Mouse (Mus musculus) forebrain, embryonic 16.5 days (tissue): ENCODE data around the gene Cog3. TPM values are rescaled to one million over a fixed set of nuclear protein-coding genes. Genes with fewer than 3 reads are reported as not detected.
A peak's percentile ranks its signal among the peaks of the same experiment; 100 is the strongest.

ENCODE experiments used
- ATAC-seq: fragments of 200-750 bp; cut with Nextera tagmentation; 2 replicates; pipeline ENCODE4 v1.8.0; 2017; ENCODE audit warnings: mild to moderate bottlenecking, moderate library complexity
- H3K27ac ChIP-seq: fragments of 300-500 bp; sonication (generic); 2 replicates; pipeline ENCODE4 v1.5.1; 2014; ENCODE audit warnings: low read length, control low read depth
- H3K27me3 ChIP-seq: fragments of 300-500 bp; sonication (generic); replicated peaks from 2 replicates; pipeline ENCODE4 v1.6.1; 2014; ENCODE audit warnings: low read length; ENCODE audit not compliant: control insufficient read depth, insufficient read depth
- H3K36me3 ChIP-seq: fragments of 300-500 bp; sonication (generic); 2 replicates; pipeline ENCODE4 v1.6.1; 2014; ENCODE audit not compliant: control insufficient read depth, insufficient read depth
- H3K4me1 ChIP-seq: fragments of 300-500 bp; sonication (generic); replicated peaks from 2 replicates; pipeline ENCODE4 v1.6.1; 2014; ENCODE audit warnings: low read length; ENCODE audit not compliant: control insufficient read depth, insufficient read depth
- H3K4me2 ChIP-seq: fragments of 300-500 bp; sonication (generic); 2 replicates; pipeline ENCODE4 v1.6.1; 2014; ENCODE audit warnings: mild to moderate bottlenecking, low read length, control low read depth
- H3K4me3 ChIP-seq: fragments of 300-500 bp; sonication (generic); replicated peaks from 2 replicates; pipeline ENCODE4 v1.5.1; 2014; ENCODE audit warnings: mild to moderate bottlenecking, low read length, control low read depth
- H3K9ac ChIP-seq: fragments of 300-500 bp; sonication (generic); replicated peaks from 2 replicates; pipeline ENCODE4 v1.6.1; 2014; ENCODE audit warnings: low read depth, low read length, control low read depth
- H3K9me3 ChIP-seq: fragments of 300-500 bp; sonication (generic); 2 replicates; pipeline ENCODE4 v1.6.1; 2016; ENCODE audit warnings: low read length; ENCODE audit not compliant: control insufficient read depth
- WGBS: fragments of 180-500 bp; shearing (Covaris S2); extraction: QIAGEN DNeasy Blood & Tissue Kit; methylation state at CpG from one replicate; pipeline ENCODE4 v1.1.7; 2014; 5-methylcytosine and 5-hydroxymethylcytosine counted together
- polyA plus RNA-seq: library from polyadenylated mRNA; unstranded; fragments of >200 nt; fragmentation: Nextera tagmentation; extraction: Ambion mirVana; gene quantifications from 2 replicates; pipeline ENCODE4 v1.2.1, GENCODE M21; 2015

Gene Cog3
- polyA plus RNA-seq, 1 experiment from 2014 or later: 24.1 TPM

GRCm38 (mm10) chr14:75747960-75748359, 6.4 kb downstream of the Cog3 start:
- Histone ChIP-seq H3K9ac (no peak overlapping the region), H3K4me2 (no peak overlapping the region), H3K4me1 (peaks cover 18% of the 10 kb centered on the region), H3K27me3 (no peaks in the 10 kb centered on the region), H3K9me3 (no peaks in the 10 kb centered on the region), H3K4me3 (no peak overlapping the region), H3K36me3 (no peaks in the 10 kb centered on the region; the same call in none of the 2 replicates), H3K27ac (no peak overlapping the region)
- WGBS: 97% methylated on average over 2 of the region's 2 CpGs
- no peak for ATAC-seq

GRCm38 (mm10) chr14:75741904-75742303, 12.4 kb downstream of the Cog3 start:
- no peak for ATAC-seq
- no peak overlapping the region for H3K27ac ChIP-seq
- peaks cover 18% of the 10 kb centered on the region for H3K36me3 ChIP-seq
- no peak overlapping the region for H3K4me2 ChIP-seq
- WGBS: 96% methylated on average over 3 of the region's 3 CpGs
- H3K9ac ChIP-seq: no peak overlapping the region
- no peaks in the 10 kb centered on the region for H3K9me3 ChIP-seq
- H3K27me3 ChIP-seq: no peaks in the 10 kb centered on the region
- no peaks in the 10 kb centered on the region for H3K4me1 ChIP-seq
- H3K4me3 ChIP-seq: no peak overlapping the region

GRCm38 (mm10) chr14:75735597-75735996, 18.7 kb downstream of the Cog3 start:
- Histone ChIP-seq H3K4me1 (no peaks in the 10 kb centered on the region), H3K9ac (no peak overlapping the region), H3K36me3 (peaks cover 40% of the 10 kb centered on the region), H3K9me3 (no peaks in the 10 kb centered on the region), H3K4me3 (no peak overlapping the region), H3K27me3 (no peaks in the 10 kb centered on the region), H3K27ac (no peak overlapping the region), H3K4me2 (no peak overlapping the region)
- ATAC-seq: no peak
- 95% methylated on average over 3 of the region's 3 CpGs for WGBS

- Histone ChIP-seq H3K27ac (no peak overlapping the region), H3K9me3 (no peaks in the 10 kb centered on the region), H3K36me3 (peaks cover 48% of the 10 kb centered on the region), H3K9ac (no peak overlapping the region), H3K4me2 (no peak overlapping the region), H3K4me1 (no peaks in the 10 kb centered on the region), H3K27me3 (no peaks in the 10 kb centered on the region), H3K4me3 (no peak overlapping the region)
- WGBS: 91% methylated on average over 7 of the region's 7 CpGs
- no peak for ATAC-seq
Observed at GRCm38 (mm10) chr14:75732631-75733030, 21.7 kb downstream of the Cog3 start.

GRCm38 (mm10) chr14:75731361-75731760, 23.0 kb downstream of the Cog3 start:
- no peak overlapping the region for H3K4me2 ChIP-seq
- 86% methylated on average over 2 of the region's 2 CpGs for WGBS
- H3K36me3 ChIP-seq: peaks cover 45% of the 10 kb centered on the region
- no peak overlapping the region for H3K27ac ChIP-seq
- no peaks in the 10 kb centered on the region for H3K4me1 ChIP-seq
- H3K9ac ChIP-seq: no peak overlapping the region
- no peaks in the 10 kb centered on the region for H3K27me3 ChIP-seq
- H3K9me3 ChIP-seq: no peaks in the 10 kb centered on the region
- ATAC-seq: no peak
- no peak overlapping the region for H3K4me3 ChIP-seq

- H3K9ac ChIP-seq: no peak overlapping the region
- WGBS: 88% methylated on average over 5 of the region's 5 CpGs
- H3K36me3 ChIP-seq: peaks cover 41% of the 10 kb centered on the region
- no peak overlapping the region for H3K27ac ChIP-seq
- no peaks in the 10 kb centered on the region for H3K9me3 ChIP-seq
- H3K4me1 ChIP-seq: no peaks in the 10 kb centered on the region
- no peak for ATAC-seq
- no peak overlapping the region for H3K4me2 ChIP-seq
- no peaks in the 10 kb centered on the region for H3K27me3 ChIP-seq
- no peak overlapping the region for H3K4me3 ChIP-seq
Observed at GRCm38 (mm10) chr14:75728111-75728510, 26.2 kb downstream of the Cog3 start.

GRCm38 (mm10) chr14:75727046-75727445, 27.3 kb downstream of the Cog3 start:
- 75% methylated on average over 4 of the region's 4 CpGs for WGBS

GRCm38 (mm10) chr14:75722816-75723215, 31.5 kb downstream of the Cog3 start:
- Histone ChIP-seq H3K4me1 (no peaks in the 10 kb centered on the region), H3K27ac (no peak overlapping the region), H3K9ac (no peak overlapping the region), H3K36me3 (peaks cover 37% of the 10 kb centered on the region), H3K4me2 (no peak overlapping the region), H3K4me3 (no peak overlapping the region), H3K9me3 (no peaks in the 10 kb centered on the region), H3K27me3 (no peaks in the 10 kb centered on the region)
- 93% methylated on average over 2 of the region's 2 CpGs for WGBS
- no peak for ATAC-seq

More at GRCm38 (mm10) chr14:75727046-75727445, 27.3 kb downstream of the Cog3 start:
- no peaks in the 10 kb centered on the region for H3K9me3 ChIP-seq
- H3K36me3 ChIP-seq: peaks cover 39% of the 10 kb centered on the region
- H3K4me3 ChIP-seq: no peak overlapping the region
- no peak overlapping the region for H3K27ac ChIP-seq
- H3K9ac ChIP-seq: no peak overlapping the region
- H3K27me3 ChIP-seq: no peaks in the 10 kb centered on the region
- no peaks in the 10 kb centered on the region for H3K4me1 ChIP-seq
- no peak for ATAC-seq
- H3K4me2 ChIP-seq: no peak overlapping the region

- peak; percentile 83 for ATAC-seq
Observed at GRCm38 (mm10) chr14:75721977-75722563, 32.2 kb downstream of the Cog3 start.

GRCm38 (mm10) chr14:75720121-75720520, 34.2 kb downstream of the Cog3 start:
- peaks cover 39% of the 10 kb centered on the region for H3K36me3 ChIP-seq
- 90% methylated on average over 5 of the region's 5 CpGs for WGBS
- H3K4me2 ChIP-seq: no peak overlapping the region
- H3K27ac ChIP-seq: no peak overlapping the region
- no peaks in the 10 kb centered on the region for H3K27me3 ChIP-seq
- no peak for ATAC-seq
- H3K4me1 ChIP-seq: no peaks in the 10 kb centered on the region
- H3K4me3 ChIP-seq: no peak overlapping the region
- no peaks in the 10 kb centered on the region for H3K9me3 ChIP-seq
- H3K9ac ChIP-seq: no peak overlapping the region

More at GRCm38 (mm10) chr14:75721977-75722563, 32.2 kb downstream of the Cog3 start:
- Histone ChIP-seq H3K9ac (no peak overlapping the region), H3K27me3 (no peaks in the 10 kb centered on the region), H3K4me3 (no peak overlapping the region), H3K9me3 (no peaks in the 10 kb centered on the region), H3K4me1 (no peaks in the 10 kb centered on the region), H3K27ac (no peak overlapping the region), H3K36me3 (peaks cover 35% of the 10 kb centered on the region), H3K4me2 (no peak overlapping the region)
- WGBS: 61% methylated on average over 12 of the region's 12 CpGs
